Mouse (Mus musculus): ENCODE data around the gene Retnlg. TPM values are rescaled to one million over a fixed set of nuclear protein-coding genes. Genes with fewer than 3 reads are reported as not detected.
"Not testable (repeated sequence)": the region's sequence is repeated elsewhere in the genome, so short reads cannot be mapped to it uniquely, and the experiment has no call there.

Retnlg gene
- 0.29 and 1.00 TPM in 2 replicates for polyA plus RNA-seq (2012; rRNA removed)

DNA sequence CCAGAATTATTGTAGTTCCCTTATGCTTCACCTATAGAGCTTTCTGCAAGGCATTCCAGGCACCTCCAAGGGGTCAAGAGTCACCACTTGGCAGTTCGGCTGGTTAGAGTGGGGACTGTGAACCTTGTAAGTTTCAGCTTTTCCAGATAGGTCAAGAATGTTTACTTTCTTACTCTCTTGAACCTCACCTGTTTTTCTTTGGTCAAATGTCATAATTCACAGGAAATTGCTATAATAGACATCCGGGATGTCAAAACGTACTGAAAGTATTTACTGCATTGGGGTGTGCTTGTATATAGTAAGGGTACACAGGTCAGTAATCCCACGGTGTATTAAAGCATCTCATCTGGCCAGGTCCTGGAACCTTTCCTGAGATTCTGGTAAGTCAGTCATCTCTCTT lies at the start of gene Retnlg:
Retnlg (plus strand) TSS at position 301 of the 400 bp plus-strand sequence.
- no peak within 1 kb of the TSS for H3K4me3 ChIP-seq (replicated peaks; ENCODE audit: insufficient read depth, low read depth, low read length)
- no peak for DNase-seq
- H3K27me3 ChIP-seq (ENCODE audit: control insufficient read depth, insufficient read depth, low read length) = no peaks in the 10 kb centered on the region
- no peak for TF ChIP-seq CTCF (IDR thresholded peaks at IDR 0.05; ENCODE audit: borderline replicate concordance, insufficient read depth, low read depth, low read length)
- no peak for TF ChIP-seq POLR2A (IDR thresholded peaks at IDR 0.05; ENCODE audit: borderline replicate concordance, insufficient read depth, low read length)
- 85% methylated on average over 4 of the region's 4 CpGs for WGBS
- H3K4me1 ChIP-seq (ENCODE audit: control insufficient read depth, insufficient read depth, low read length) = no peaks in the 10 kb centered on the region
- no peak within 1 kb of the TSS for H3K27ac ChIP-seq (ENCODE audit: insufficient read depth, low read length)

- no peak for DNase-seq
- 84% methylated on average over 3 of the region's 3 CpGs for WGBS
- H3K4me3 ChIP-seq (replicated peaks; ENCODE audit: insufficient read depth, low read depth, low read length) = no peak overlapping the region
- H3K27ac ChIP-seq (ENCODE audit: insufficient read depth, low read length) = no peak overlapping the region
- no peaks in the 10 kb centered on the region for H3K27me3 ChIP-seq (ENCODE audit: control insufficient read depth, insufficient read depth, low read length)
- no peaks in the 10 kb centered on the region for H3K4me1 ChIP-seq (ENCODE audit: control insufficient read depth, insufficient read depth, low read length)
- no peak for TF ChIP-seq POLR2A (IDR thresholded peaks at IDR 0.05; ENCODE audit: borderline replicate concordance, insufficient read depth, low read length)
- no peak for TF ChIP-seq CTCF (IDR thresholded peaks at IDR 0.05; ENCODE audit: borderline replicate concordance, insufficient read depth, low read depth, low read length)
These were observed 45.9 kb upstream of the Retnlg start for GRCm38 (mm10) chr16:48826474-48826873.

- Histone ChIP-seq H3K27me3 (ENCODE audit: control insufficient read depth, insufficient read depth, low read length) (no peaks in the 10 kb centered on the region), H3K27ac (ENCODE audit: insufficient read depth, low read length) (no peak overlapping the region), H3K4me1 (ENCODE audit: control insufficient read depth, insufficient read depth, low read length) (no peaks in the 10 kb centered on the region), H3K4me3 (replicated peaks; ENCODE audit: insufficient read depth, low read depth, low read length) (no peak overlapping the region)
- DNase-seq = no peak
- TF ChIP-seq CTCF (IDR thresholded peaks at IDR 0.05; ENCODE audit: borderline replicate concordance, insufficient read depth, low read depth, low read length) = no peak
- no peak for TF ChIP-seq POLR2A (IDR thresholded peaks at IDR 0.05; ENCODE audit: borderline replicate concordance, insufficient read depth, low read length)
- WGBS = 35% methylated on average over 1 of the region's 1 CpGs
These were observed 44.8 kb upstream of the Retnlg start for GRCm38 (mm10) chr16:48827625-48828024.

DNA sequence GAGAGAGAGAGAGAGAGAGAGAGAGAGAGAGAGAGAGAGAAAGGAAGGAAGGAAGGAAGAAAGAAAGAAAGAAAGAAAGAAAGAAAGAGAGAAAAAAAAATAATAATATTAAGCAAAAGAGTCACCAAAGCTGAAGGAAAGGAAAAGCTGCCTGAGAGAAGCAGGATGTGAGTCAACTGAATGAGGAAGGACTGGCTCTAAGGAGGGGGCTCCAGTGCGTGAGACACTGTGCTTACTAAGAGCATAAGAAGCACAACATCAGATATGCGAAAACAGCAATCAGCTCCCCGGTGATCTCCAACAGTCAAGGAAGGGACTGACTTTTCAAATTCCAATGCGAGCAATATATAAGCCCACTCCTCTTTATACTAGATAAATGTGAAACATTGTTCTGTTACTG lies 43.4 kb upstream of the Retnlg start:
- no peak for TF ChIP-seq POLR2A (IDR thresholded peaks at IDR 0.05; ENCODE audit: borderline replicate concordance, insufficient read depth, low read length)
- TF ChIP-seq CTCF (IDR thresholded peaks at IDR 0.05; ENCODE audit: borderline replicate concordance, insufficient read depth, low read depth, low read length) = no peak
- no peak for DNase-seq
- WGBS = 85% methylated on average over 4 of the region's 4 CpGs
- H3K27me3 ChIP-seq (ENCODE audit: control insufficient read depth, insufficient read depth, low read length) = no peaks in the 10 kb centered on the region
- H3K4me1 ChIP-seq (ENCODE audit: control insufficient read depth, insufficient read depth, low read length) = no peaks in the 10 kb centered on the region
- H3K27ac ChIP-seq (ENCODE audit: insufficient read depth, low read length) = no peak overlapping the region
- H3K4me3 ChIP-seq (replicated peaks; ENCODE audit: insufficient read depth, low read depth, low read length) = no peak overlapping the region

DNA sequence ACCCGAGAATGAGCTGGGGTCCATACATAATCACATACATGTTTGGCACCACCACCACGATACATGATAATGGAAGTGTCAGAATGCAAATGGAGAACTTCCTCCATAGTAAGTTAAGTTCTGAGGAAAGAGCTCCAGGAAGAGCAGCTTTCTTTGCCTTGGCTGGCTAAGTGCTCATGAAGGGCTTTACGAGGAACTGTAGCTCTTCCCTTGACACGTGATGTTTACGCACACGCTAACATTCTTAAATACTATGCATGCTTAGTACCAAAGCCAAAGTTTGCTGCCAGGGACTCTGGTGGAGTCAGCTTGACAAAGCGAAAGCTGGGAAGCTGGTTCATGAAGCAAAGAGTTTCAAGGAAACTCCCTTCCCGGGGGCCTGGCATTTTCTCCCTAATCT lies 40.4 kb upstream of the Retnlg start:
- TF ChIP-seq CTCF (IDR thresholded peaks at IDR 0.05; ENCODE audit: borderline replicate concordance, insufficient read depth, low read depth, low read length) = no peak
- TF ChIP-seq POLR2A (IDR thresholded peaks at IDR 0.05; ENCODE audit: borderline replicate concordance, insufficient read depth, low read length) = no peak
- WGBS = 90% methylated on average over 8 of the region's 8 CpGs
- no peak for DNase-seq
- no peak overlapping the region for H3K4me3 ChIP-seq (replicated peaks; ENCODE audit: insufficient read depth, low read depth, low read length)
- no peaks in the 10 kb centered on the region for H3K27me3 ChIP-seq (ENCODE audit: control insufficient read depth, insufficient read depth, low read length)
- no peaks in the 10 kb centered on the region for H3K4me1 ChIP-seq (ENCODE audit: control insufficient read depth, insufficient read depth, low read length)
- H3K27ac ChIP-seq (ENCODE audit: insufficient read depth, low read length) = no peak overlapping the region

DNA sequence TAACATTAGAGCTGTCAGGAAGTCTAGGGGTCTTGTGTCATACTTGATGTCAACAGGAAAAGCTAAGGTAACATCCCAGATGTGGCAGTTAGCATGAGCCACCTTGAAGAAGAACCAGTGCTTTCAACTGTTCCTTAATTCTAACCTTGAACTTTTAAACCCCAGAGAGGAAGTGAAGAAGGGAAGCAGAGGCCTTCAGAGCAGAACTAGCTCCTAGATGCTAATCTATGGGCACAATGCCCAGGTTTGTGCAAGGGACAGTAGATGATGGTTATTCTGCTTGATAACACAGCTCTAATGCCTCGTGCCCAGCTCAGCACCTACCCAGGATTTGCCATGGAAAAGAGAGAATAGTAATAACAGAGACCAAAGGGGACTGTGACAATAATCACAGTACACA lies 38.8 kb upstream of the Retnlg start:
- H3K27me3 ChIP-seq (ENCODE audit: control insufficient read depth, insufficient read depth, low read length); H3K4me1 ChIP-seq (ENCODE audit: control insufficient read depth, insufficient read depth, low read length); H3K27ac ChIP-seq (ENCODE audit: insufficient read depth, low read length); H3K4me3 ChIP-seq (replicated peaks; ENCODE audit: insufficient read depth, low read depth, low read length); DNase-seq: not testable (repeated sequence)
- 16% methylated on average over 1 of the region's 1 CpGs for WGBS

GRCm38 (mm10) chr16:48842266-48842665 lies 30.2 kb upstream of the Retnlg start, which contains the start of gene Retnla:
Gene Retnla, plus strand, starts transcription at chr16:48842551.
- no peaks in the 10 kb centered on the region for H3K27me3 ChIP-seq (ENCODE audit: control insufficient read depth, insufficient read depth, low read length)
- no peak for DNase-seq
- 84% methylated on average over 3 of the region's 3 CpGs for WGBS
- no peak within 1 kb of the TSS for H3K4me3 ChIP-seq (replicated peaks; ENCODE audit: insufficient read depth, low read depth, low read length)
- H3K4me1 ChIP-seq (ENCODE audit: control insufficient read depth, insufficient read depth, low read length) = no peaks in the 10 kb centered on the region
- H3K27ac ChIP-seq (ENCODE audit: insufficient read depth, low read length) = no peak within 1 kb of the TSS
- TF ChIP-seq POLR2A (IDR thresholded peaks at IDR 0.05; ENCODE audit: borderline replicate concordance, insufficient read depth, low read length) (no peak), CTCF (IDR thresholded peaks at IDR 0.05; ENCODE audit: borderline replicate concordance, insufficient read depth, low read depth, low read length) (no peak)

- 95% methylated on average over 4 of the region's 4 CpGs for WGBS
These were observed 28.6 kb upstream of the Retnlg start for GRCm38 (mm10) chr16:48843671-48844386.

DNA sequence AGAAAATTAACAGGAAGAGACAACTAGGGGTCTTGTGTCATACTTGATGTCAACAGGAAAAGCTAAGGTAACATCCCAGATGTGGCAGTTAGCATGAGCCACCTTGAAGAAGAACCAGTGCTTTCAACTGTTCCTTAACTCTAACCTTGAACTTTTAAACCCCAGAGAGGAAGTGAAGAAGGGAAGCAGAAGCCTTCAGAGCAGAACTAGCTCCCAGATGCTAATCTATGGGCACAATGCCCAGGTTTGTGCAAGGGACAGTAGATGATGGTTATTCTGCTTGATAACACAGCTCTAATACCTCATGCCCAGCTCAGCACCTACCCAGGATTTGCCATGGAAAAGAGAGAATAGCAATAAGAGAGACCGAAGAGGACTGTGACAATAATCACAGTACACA lies 7.4 kb upstream of the Retnlg start:
- H3K27ac ChIP-seq (ENCODE audit: insufficient read depth, low read length); H3K27me3 ChIP-seq (ENCODE audit: control insufficient read depth, insufficient read depth, low read length); H3K4me3 ChIP-seq (replicated peaks; ENCODE audit: insufficient read depth, low read depth, low read length); DNase-seq; H3K4me1 ChIP-seq (ENCODE audit: control insufficient read depth, insufficient read depth, low read length): not testable (repeated sequence)
- 91% methylated on average over 1 of the region's 1 CpGs for WGBS

More at GRCm38 (mm10) chr16:48843671-48844386, 28.6 kb upstream of the Retnlg start:
- H3K4me3 ChIP-seq (replicated peaks; ENCODE audit: insufficient read depth, low read depth, low read length) = no peak overlapping the region
- no peaks in the 10 kb centered on the region for H3K4me1 ChIP-seq (ENCODE audit: control insufficient read depth, insufficient read depth, low read length)
- H3K27me3 ChIP-seq (ENCODE audit: control insufficient read depth, insufficient read depth, low read length) = no peaks in the 10 kb centered on the region
- no peak overlapping the region for H3K27ac ChIP-seq (ENCODE audit: insufficient read depth, low read length)
- DNase-seq = no peak
- no peak for TF ChIP-seq CTCF (IDR thresholded peaks at IDR 0.05; ENCODE audit: borderline replicate concordance, insufficient read depth, low read depth, low read length)
- no peak for TF ChIP-seq POLR2A (IDR thresholded peaks at IDR 0.05; ENCODE audit: borderline replicate concordance, insufficient read depth, low read length)

Measured in cerebellum, adult 2 months (tissue).